Mouse (Mus musculus) gastrocnemius, postnatal 14 days (tissue): ENCODE data around the gene Prl7b1. TPM values are rescaled to one million over a fixed set of nuclear protein-coding genes. Genes with fewer than 3 reads are reported as not detected.

Experiments used
- DNase-seq: peaks from one replicate; pipeline ENCODE4 v3.0.0; 2021; ENCODE audit warnings: mixed read lengths
- intact Hi-C: fragments of 180-260 bp; cut with DNase I; formaldehyde crosslinking; loops from one replicate; pipeline ENCODE4 v1.15.1; 2025; ENCODE audit warnings: low total_unique reads
- long read RNA-seq, 2 experiments: library from polyadenylated mRNA; stranded (forward); transcript quantifications; one replicate each; pipeline ENCODE4 v2.0.0; 2021
- total RNA-seq, 2 experiments: library from RNA; stranded (reverse); gene quantifications; 2 replicates each; pipeline ENCODE4 v1.2.3; 2021

Prl7b1 gene
- total RNA-seq: not detected
- long read RNA-seq, experiment 1: 0 reads
- long read RNA-seq, experiment 2: 0 reads

DNA sequence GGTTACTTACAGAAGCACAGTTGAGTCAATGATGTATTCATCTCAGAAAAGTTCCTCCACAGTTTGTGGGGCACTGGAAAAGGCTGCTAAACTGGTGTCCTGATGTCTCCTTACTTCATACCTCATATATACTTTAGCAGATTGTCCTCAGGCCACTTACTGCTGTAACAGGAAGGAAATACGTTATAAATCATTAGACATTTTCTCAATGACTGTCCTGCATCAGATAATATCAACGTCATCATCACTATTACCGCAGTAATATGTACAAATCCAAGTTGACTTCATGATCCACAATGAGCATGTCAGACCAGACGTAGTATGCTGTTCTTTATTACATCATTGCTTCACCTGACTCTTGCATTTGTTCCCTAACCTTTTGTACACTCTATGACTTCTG lies at the start of gene Prl7b1:
TSS of gene Prl7b1 (minus strand) at position 101 of the 400 bp plus-strand sequence.
- intact Hi-C loops: no loop called here
- DNase-seq: no peak

DNA sequence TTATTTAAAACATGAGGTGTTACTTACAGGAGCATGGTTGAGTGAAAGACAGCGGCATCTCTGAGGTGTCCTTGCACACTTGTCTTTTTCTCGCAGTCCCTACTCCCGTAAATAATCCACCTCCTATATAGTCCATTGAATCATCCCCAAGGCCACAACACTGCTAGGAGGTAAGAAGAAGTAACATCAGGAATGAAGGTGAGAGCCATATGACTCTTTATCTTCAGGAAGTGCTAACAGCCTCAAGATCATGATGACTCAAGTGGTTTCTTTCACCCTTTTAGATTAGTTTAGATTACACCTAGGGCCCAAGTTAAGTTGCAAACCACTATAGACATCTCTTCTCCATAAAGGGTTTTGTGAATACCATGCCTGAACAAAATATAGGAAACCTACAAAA lies 32.0 kb upstream of the Prl7b1 start, which contains the start of gene Prl7a1:
TSS of gene Prl7a1 (minus strand) at position 101 of the 400 bp plus-strand sequence.
- DNase-seq: no peak
- intact Hi-C loops: no loop called here

DNA sequence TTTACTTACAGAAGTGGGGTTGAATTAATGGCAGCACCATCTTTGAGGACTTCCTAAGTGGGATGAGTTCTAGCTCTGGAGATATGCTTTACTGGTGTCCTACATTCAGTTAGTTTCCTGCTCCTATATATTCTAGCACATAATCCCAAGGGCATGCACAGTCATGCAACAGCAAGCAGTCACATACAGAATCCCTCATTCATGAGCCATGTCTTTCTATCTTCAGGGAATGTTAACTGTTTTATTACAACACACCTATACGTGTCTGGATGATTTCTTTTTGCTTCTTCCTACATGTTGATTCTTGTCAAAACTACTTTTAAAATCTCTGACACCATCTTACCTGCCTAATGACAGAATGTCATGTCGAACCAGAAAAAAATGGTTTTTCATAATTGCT lies 28.3 kb downstream of the Prl7b1 start, which contains the start of gene Prl8a1:
TSS of gene Prl8a1 (minus strand) at position 101 of the 400 bp plus-strand sequence.
- DNase-seq: no peak
- intact Hi-C loops: no loop called here

DNA sequence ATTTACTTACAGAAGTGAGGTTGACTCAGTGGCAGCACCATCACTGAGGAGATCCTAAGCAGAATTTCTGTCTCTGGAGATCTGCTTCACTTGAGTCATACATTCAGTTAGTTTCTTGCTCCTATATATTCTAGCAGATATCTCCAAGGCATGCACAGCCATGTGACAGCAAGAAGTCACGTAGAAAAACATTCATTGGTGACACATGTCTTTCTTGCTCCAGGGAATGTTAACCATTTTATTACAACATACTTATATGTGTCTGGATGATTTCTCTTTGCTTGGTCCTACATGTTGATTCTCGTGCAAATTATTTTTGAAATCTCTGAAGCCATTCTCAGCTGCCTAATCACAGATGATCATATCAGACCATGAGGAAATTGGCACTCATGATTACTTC lies 45.9 kb downstream of the Prl7b1 start, which contains the start of gene Prl8a9:
TSS of gene Prl8a9 (minus strand) at position 101 of the 400 bp plus-strand sequence.
- intact Hi-C loops: no loop called here
- DNase-seq: no peak

DNA sequence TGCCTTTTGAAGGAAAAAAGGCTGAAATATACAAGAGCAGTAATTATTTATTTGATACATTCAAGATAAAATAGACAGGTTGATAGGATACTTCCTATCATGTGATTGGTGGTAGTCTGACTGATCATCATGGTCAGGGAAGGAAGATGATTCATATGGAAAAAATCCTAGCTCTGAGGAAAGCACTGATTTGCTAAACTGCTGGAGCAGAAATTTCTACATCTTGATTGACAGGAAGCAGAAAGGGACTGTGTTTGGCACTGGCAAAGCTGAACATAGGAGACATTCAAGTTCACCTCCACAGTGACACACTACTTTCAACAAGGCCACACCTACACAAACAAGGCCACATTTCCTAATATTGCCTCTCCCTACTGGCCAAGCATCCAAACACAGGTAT lies 57.0 kb downstream of the Prl7b1 start:
- intact Hi-C loops: no loop called here
- DNase-seq: no peak

Other genes with a start within 250 kb of the Prl7b1 start
- not detected for gene Prl2b1, start 219.7 kb downstream of the Prl7b1 start, total RNA-seq
- gene Prl8a6, start 171.9 kb downstream of the Prl7b1 start, total RNA-seq: not detected
- not detected for gene Prl8a8, start 97.4 kb downstream of the Prl7b1 start, total RNA-seq
- not detected for gene Prl8a9, start 46.0 kb downstream of the Prl7b1 start, total RNA-seq
- not detected for gene Prl8a1, start 28.4 kb downstream of the Prl7b1 start, total RNA-seq
- not detected for gene Prl7a1, start 31.9 kb upstream of the Prl7b1 start, total RNA-seq
- not detected for gene Prl7a2, start 57.5 kb upstream of the Prl7b1 start, total RNA-seq
- gene Prl7d1, start 106.2 kb upstream of the Prl7b1 start, total RNA-seq: not detected
- not detected for gene Prl7c1, start 170.2 kb upstream of the Prl7b1 start, total RNA-seq
- gene Prl2a1, start 191.1 kb upstream of the Prl7b1 start, total RNA-seq: not detected
- not detected for gene Prl2c1, start 238.8 kb upstream of the Prl7b1 start, total RNA-seq